Mouse (Mus musculus): Measurements from ENCODE around the gene Carns1.

DNA sequence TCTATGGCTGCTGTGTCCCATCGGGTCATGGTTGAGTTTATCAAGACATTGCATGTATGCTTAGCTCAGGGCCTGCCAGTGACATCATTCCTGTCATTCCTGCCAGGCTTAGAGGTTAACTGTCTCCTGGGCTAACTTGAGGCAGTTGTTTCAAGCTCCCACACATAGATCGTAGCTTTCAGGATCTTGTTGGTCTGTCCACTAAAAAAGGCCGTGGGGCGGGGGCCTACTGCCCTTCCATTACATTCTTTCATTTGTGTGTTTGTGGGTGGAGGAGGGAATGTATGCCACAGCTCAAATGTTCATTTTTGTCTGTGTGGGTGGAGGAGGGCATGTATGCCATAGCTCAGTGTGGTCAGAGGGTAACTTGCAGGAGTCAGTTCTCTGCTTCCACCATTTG is 45.2 kb downstream of the Carns1 start:
- TF ChIP-seq POLR2A (IDR thresholded peaks at IDR 0.05; ENCODE audit: extremely low read depth, insufficient read depth, low read length) (no peak), CTCF (IDR thresholded peaks at IDR 0.05; ENCODE audit: extremely low read depth, insufficient read depth, low read length) (no peak)
